Mouse (Mus musculus): ENCODE results near the gene Rfx3. TPM values are rescaled to one million over a fixed set of nuclear protein-coding genes. Genes with fewer than 3 reads are reported as not detected.

Gene Rfx3
- polyA plus RNA-seq, 1 experiment from 2014 or later: 4.1 TPM

DNA sequence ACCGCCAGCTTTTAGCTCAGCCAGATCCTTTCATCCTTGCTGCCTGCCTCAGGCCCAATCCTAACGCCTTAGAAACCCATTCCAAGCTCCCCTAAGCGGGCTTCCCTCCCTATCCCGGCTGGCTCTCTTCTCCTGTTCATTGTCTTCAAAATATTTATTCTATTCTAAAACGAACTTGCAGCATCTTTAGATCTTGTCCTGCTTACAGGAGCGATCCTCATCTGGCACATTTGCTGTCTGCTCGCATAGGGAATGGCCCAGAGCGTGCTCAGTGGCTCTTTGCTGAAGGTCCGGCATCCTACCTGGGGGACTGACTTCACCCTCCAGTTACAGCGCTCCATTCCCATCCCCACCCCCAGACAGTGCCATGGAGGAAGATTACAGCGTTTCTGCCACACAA, 292.0 kb downstream of the Rfx3 start:
- ATAC-seq (no peak), DNase-seq (ENCODE audit: low spot score) (no peak)
- Histone ChIP-seq H3K9me3 (ENCODE audit: low read length) (no peaks in the 10 kb centered on the region), H3K4me1 (ENCODE audit: insufficient read depth, low read depth, low read length) (no peaks in the 10 kb centered on the region), H3K27ac (ENCODE audit: low read length) (no peak overlapping the region), H3K4me2 (replicated peaks; ENCODE audit: low read depth, low read length) (no peak overlapping the region), H3K27me3 (replicated peaks; ENCODE audit: insufficient read depth, low read length) (no peaks in the 10 kb centered on the region), H3K36me3 (ENCODE audit: insufficient read depth, low read length) (no peaks in the 10 kb centered on the region), H3K4me3 (ENCODE audit: low read depth, low read length) (no peak overlapping the region), H3K9ac (replicated peaks; ENCODE audit: low read depth) (no peak overlapping the region)
- 70% methylated on average over 11 of the region's 11 CpGs for WGBS
- TF ChIP-seq EP300 (IDR thresholded peaks at IDR 0.05) (no peak), CTCF (IDR thresholded peaks at IDR 0.05) (no peak)

DNA sequence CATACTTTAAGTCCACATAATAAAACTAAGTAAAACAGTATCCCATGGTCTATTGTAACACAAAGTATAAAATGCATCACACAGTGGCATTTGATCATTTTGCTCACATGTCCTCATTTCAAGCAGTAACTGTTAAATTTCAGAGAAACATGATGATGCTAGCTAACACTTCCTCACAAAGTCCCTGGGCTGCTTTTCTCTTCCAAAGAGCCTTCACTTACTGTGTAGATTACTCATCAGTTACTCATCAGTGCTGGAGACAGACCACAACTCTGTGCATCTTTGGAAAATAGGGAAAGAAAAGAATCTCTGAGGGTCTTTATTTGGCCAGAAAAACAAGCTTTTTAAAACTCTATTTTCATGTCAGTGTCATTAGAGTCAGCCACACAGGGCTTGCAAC, 294.7 kb downstream of the Rfx3 start:
- Histone ChIP-seq H3K4me1 (ENCODE audit: insufficient read depth, low read depth, low read length) (no peaks in the 10 kb centered on the region), H3K9me3 (ENCODE audit: low read length) (no peaks in the 10 kb centered on the region), H3K9ac (replicated peaks; ENCODE audit: low read depth) (no peak overlapping the region), H3K4me3 (ENCODE audit: low read depth, low read length) (no peak overlapping the region), H3K27me3 (replicated peaks; ENCODE audit: insufficient read depth, low read length) (no peaks in the 10 kb centered on the region), H3K27ac (ENCODE audit: low read length) (no peak overlapping the region), H3K4me2 (replicated peaks; ENCODE audit: low read depth, low read length) (no peak overlapping the region), H3K36me3 (ENCODE audit: insufficient read depth, low read length) (no peaks in the 10 kb centered on the region)
- TF ChIP-seq CTCF (IDR thresholded peaks at IDR 0.05) (no peak), EP300 (IDR thresholded peaks at IDR 0.05) (no peak)
- ATAC-seq (no peak), DNase-seq (ENCODE audit: low spot score) (no peak)

Measured in lung, postnatal 0 days (tissue).